Mouse (Mus musculus) right cerebral cortex, postnatal 4 days (tissue): ENCODE data around the gene Afap1l2.

Source experiments
- DNase-seq: peaks from one replicate; pipeline ENCODE4 v3.0.0-alpha.2; 2022

The Afap1l2 gene

GRCm38 (mm10) chr19:56974159-56974558, 33.9 kb downstream of the Afap1l2 start:
- DNase-seq, result no peak

DNA sequence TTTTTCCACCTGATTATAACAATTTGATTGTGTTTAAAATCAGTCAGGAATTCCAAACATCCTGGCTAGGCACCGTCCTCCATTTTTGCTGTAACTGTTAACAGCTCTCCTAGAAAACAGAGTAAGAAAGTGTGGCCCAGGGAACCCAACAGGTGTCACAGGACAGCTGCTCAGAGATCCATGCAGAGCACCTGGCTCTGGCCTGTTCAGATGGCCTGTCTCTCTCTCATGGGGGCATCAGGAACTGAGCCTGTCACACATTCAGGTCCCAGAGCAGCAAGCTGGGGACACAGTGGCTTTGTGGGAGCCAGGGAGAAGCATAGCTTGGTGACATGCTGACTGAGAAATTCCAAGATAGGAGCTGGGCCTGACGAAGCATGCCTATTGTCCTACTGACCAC, 35.3 kb downstream of the Afap1l2 start:
- no peak for DNase-seq

GRCm38 (mm10) chr19:56971347-56971746, 36.7 kb downstream of the Afap1l2 start:
- no peak for DNase-seq

GRCm38 (mm10) chr19:56963876-56964275, 44.2 kb downstream of the Afap1l2 start:
- no peak for DNase-seq

DNA sequence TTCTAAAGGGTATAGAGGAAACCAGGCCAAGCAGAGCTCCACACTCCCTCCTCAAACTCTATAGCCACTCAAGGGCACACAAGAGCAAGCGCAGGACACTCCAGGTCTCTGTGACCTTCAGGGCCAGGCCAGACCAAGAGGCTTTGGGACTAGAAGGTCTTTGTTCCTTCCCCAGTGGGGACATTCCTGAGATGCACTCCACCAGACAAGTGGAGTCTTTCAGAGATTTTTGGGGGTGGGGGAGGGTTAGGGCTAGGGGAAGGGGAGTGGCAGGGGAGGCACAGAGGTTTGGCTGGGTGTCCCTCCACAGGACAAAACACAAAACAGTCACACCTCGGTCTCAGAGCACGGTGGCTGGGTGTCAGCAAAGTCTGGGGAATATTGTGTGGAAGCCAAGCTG, 48.4 kb downstream of the Afap1l2 start:
- no peak for DNase-seq

DNA sequence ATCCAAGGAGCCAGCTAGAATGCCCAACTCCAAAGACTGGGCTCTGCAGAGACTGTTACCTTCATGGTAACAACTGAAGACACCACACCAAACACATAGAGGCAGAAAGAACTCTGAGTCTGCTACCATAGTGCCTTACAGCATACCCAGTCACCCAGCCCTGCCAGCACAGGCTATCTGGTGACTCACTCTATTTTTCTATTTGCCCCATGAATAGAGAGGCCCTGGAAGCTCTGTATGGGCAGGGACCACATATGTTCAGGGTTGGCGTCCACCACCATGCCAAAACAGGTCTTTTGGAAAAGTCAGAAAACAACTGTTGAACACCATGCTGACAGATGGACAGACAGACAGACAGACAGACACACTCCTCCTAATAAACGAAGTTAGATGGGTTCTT, 49.0 kb downstream of the Afap1l2 start:
- no peak for DNase-seq

DNA sequence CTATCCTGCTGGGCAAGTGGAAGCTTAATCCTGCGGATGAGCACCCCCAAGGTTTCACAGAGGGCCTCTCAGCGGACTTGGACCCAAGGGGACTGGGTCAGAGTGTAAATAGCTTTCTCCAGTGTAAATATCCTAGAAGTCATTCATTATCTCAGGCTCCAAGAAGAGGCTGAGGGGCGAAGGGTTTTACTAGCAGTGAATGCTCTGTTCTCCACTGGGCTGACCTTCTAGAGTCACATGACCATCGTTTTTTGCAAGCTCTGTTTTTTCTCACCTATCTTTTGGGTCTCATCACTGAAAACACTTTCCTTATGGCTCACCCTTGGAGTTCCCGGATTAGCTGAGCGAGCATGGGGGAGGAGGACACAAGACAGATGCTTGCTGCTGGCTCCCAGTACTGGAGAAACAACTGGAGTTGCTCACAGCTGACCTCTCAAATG, 49.4 kb downstream of the Afap1l2 start:
- no peak for DNase-seq

DNA sequence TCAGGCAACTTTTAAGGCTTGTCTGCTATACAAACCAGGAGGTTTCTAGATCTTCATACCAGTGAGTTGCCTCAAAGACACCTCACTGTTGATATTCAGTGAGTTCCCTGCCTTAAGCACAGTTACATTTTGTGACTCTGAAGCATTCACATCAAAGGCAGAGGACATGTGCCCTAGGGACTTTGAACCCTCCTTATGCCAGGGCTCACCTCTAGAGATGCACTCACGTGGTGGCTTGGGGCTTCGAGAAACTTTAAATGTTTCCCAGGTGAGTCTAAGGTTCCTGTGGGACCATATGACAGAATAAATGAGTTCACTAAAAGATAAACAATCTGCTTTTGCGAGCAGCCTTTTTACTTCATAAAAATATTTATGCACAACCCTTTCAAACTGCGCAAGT, 50.0 kb downstream of the Afap1l2 start:
- no peak for DNase-seq

- no peak for DNase-seq
Observed at GRCm38 (mm10) chr19:56955568-56956513, 52.2 kb downstream of the Afap1l2 start.

DNA sequence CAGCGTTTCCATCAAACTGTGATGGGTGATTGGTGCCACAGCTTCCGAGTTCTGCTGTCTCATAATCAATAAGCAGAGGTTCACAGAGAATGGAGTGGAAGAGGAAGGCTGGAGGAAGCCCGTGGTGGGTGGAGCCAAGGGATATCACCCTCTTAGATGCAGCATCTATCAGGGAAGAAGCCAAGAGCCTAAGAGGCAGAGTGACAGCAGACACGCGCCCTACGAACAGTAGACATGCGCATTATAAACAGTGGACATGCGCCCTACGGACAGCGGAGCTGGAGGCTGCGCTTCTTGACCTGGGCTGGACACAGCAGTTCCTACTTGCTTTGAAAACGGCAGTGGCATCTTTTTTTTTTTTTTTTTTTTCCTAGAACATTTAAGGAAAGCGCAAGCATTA, 53.2 kb downstream of the Afap1l2 start:
- no peak for DNase-seq

GRCm38 (mm10) chr19:56953856-56954255, 54.2 kb downstream of the Afap1l2 start:
- no peak for DNase-seq

GRCm38 (mm10) chr19:56950818-56951217, 57.2 kb downstream of the Afap1l2 start:
- DNase-seq, result no peak

- no peak for DNase-seq
Observed at GRCm38 (mm10) chr19:56949868-56950267, 58.2 kb downstream of the Afap1l2 start.

- no peak for DNase-seq
Observed at GRCm38 (mm10) chr19:56947971-56948610, 59.9 kb downstream of the Afap1l2 start.

DNA sequence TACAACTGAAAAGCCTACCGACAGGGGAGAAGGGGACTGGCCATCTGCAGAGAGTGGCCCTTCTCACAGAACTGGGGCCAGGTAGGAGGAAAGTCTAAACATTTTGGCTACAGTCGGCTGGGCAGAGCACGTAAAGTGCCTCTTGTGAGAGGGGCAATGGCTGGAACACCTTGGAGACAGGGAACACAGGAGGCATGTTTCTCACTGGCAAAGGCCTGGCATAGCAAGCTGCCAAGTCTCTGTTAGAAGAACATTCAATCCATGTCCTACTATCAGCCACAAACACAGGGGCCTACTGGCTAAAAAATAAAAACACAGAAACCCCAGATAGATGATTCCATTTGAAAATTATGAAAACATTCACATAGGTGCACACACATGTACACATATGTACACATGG, 61.3 kb downstream of the Afap1l2 start:
- DNase-seq, result no peak

GRCm38 (mm10) chr19:56946277-56946676, 61.8 kb downstream of the Afap1l2 start:
- DNase-seq, result no peak

DNA sequence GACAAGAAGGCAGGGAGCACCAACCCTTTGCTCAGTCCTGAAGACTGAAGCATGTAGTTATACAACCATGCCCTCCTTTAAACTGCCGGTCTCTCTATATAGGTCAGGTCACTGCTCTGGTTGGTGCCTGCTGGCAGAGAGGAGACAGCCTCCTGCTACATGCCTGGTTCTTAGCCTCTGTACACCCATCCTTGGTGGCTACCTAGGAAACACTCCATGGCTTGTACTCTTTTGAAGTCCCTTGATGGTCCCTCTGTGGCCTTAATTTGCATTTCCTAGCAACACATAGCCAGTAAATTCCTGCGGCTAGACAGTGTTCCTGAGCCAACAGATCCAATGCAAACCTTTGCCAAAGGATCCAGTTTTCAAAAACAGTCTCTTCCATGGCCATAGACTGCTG, 62.4 kb downstream of the Afap1l2 start:
- no peak for DNase-seq

- DNase-seq, result no peak
Observed at GRCm38 (mm10) chr19:56944826-56945225, 63.2 kb downstream of the Afap1l2 start.

GRCm38 (mm10) chr19:56944211-56944610, 63.8 kb downstream of the Afap1l2 start:
- DNase-seq, result no peak

- DNase-seq, result no peak
Observed at GRCm38 (mm10) chr19:56942216-56942615, 65.8 kb downstream of the Afap1l2 start.

DNA sequence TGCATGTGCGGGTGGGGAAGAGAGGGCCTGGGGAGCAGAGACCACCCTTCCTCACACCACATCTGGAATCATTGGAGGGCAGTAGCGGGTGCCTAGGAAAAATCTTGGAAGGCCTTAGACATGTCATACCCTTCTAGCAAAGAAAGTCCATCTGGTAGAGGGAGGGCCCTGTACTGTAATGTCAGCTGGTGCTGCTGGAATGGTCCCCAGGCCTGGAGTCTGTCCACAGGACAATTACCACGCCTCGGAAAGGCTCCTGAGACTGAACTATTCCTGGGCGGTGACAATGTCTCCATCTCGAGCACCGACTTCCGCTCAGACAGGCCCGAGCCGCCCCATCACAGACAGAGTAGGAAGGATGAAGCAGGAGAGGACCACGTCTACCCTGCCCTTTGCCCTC, 67.5 kb downstream of the Afap1l2 start:
- no peak for DNase-seq

DNA sequence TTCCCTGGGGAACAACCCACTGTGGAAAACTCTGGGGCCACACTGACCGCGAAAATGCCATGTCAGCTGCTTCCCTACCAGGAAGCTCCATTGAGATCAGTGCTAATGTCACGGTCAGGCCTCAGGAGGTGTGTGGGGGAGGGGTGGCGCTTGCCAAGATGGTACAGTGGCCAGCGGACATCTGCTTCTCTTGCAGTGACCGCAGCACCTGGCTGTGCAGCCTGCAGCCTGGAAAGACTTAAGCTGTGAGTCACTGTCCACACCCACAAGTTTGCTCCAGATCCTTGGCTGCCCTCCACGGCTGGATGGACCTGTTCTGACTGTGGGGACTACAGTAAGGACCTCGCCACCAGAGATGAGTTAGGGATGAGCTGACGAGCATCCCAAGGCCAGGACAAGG, 68.2 kb downstream of the Afap1l2 start:
- DNase-seq, result no peak

- DNase-seq, result no peak
Observed at GRCm38 (mm10) chr19:56937911-56938310, 70.1 kb downstream of the Afap1l2 start.

DNA sequence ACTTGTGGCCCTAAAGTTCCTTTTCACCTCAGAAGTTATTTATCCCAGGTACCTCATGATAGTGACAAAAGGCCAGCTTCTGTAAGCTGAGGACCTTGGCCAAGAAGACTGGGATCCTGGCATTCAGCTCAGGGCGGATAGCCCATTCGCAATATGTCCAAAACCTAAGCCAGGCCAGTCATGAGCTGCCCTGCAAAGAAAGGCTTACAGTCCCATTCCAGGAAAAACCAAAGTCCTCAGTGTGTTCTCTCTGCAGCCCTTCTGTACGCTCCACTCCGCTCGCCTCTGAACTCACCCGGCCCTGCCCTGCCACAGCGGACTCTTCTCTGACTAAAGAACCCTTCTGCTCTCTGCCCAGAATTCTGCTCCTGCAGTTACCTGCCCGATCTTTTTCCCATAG, 71.8 kb downstream of the Afap1l2 start:
- no peak for DNase-seq
